Mouse (Mus musculus) ES-Bruce4 (cell line): ENCODE measurements around the gene Atp2b1. TPM values are rescaled to one million over a fixed set of nuclear protein-coding genes. Genes with fewer than 3 reads are reported as not detected.

Source experiments
- H3K27ac ChIP-seq: 2 replicates; pipeline ENCODE4 v1.5.1; 2012; ENCODE audit warnings: low read length, inconsistent platforms; ENCODE audit not compliant: insufficient read depth
- H3K27me3 ChIP-seq: 2 replicates; pipeline ENCODE4 v1.6.1; 2012; ENCODE audit warnings: mild to moderate bottlenecking, low read length, inconsistent platforms; ENCODE audit not compliant: control insufficient read depth, poor library complexity, insufficient read depth, severe bottlenecking
- H3K36me3 ChIP-seq: 2 replicates; pipeline ENCODE4 v1.6.1; 2012; ENCODE audit warnings: inconsistent platforms, mild to moderate bottlenecking, low read length, moderate library complexity; ENCODE audit not compliant: control insufficient read depth, poor library complexity, insufficient read depth, severe bottlenecking
- H3K4me1 ChIP-seq: one replicate; pipeline ENCODE4 v1.8.1; 2011; ENCODE audit warnings: low read length; ENCODE audit not compliant: control insufficient read depth, insufficient read depth
- H3K4me3 ChIP-seq: 2 replicates; pipeline ENCODE4 v1.5.1; 2011; ENCODE audit warnings: low read depth, mild to moderate bottlenecking, low read length
- H3K9ac ChIP-seq: 2 replicates; pipeline ENCODE4 v1.6.1; 2012; ENCODE audit warnings: low read depth, mild to moderate bottlenecking, inconsistent platforms; ENCODE audit not compliant: poor library complexity, severe bottlenecking
- H3K9me3 ChIP-seq: replicated peaks from 2 replicates; pipeline ENCODE4 v1.6.1; 2012; ENCODE audit warnings: mild to moderate bottlenecking, low read length, inconsistent platforms; ENCODE audit not compliant: control insufficient read depth, poor library complexity, insufficient read depth, severe bottlenecking
- CTCF ChIP-seq: IDR thresholded peaks from one replicate; pipeline ENCODE4 v1.8.1; 2011; ENCODE audit warnings: low read depth, low read length
- EP300 ChIP-seq: IDR thresholded peaks from 2 replicates; pipeline ENCODE4 v1.6.1; 2011; ENCODE audit warnings: low read depth, low read length; ENCODE audit not compliant: insufficient read depth
- POLR2A ChIP-seq: IDR thresholded peaks from one replicate; pipeline ENCODE4 v1.8.1; 2011; ENCODE audit warnings: low read length; ENCODE audit not compliant: insufficient read depth
- polyA plus RNA-seq: library from polyadenylated mRNA; stranded (reverse); fragments of >200 nt; gene quantifications from 2 replicates; pipeline ENCODE4 v1.2.4, GENCODE M21; 2011; ENCODE audit warnings: low read depth; ENCODE audit not compliant: missing spikeins, insufficient read depth, insufficient read length

Gene Atp2b1
- polyA plus RNA-seq, 1 experiment, result 68.1 TPM

DNA sequence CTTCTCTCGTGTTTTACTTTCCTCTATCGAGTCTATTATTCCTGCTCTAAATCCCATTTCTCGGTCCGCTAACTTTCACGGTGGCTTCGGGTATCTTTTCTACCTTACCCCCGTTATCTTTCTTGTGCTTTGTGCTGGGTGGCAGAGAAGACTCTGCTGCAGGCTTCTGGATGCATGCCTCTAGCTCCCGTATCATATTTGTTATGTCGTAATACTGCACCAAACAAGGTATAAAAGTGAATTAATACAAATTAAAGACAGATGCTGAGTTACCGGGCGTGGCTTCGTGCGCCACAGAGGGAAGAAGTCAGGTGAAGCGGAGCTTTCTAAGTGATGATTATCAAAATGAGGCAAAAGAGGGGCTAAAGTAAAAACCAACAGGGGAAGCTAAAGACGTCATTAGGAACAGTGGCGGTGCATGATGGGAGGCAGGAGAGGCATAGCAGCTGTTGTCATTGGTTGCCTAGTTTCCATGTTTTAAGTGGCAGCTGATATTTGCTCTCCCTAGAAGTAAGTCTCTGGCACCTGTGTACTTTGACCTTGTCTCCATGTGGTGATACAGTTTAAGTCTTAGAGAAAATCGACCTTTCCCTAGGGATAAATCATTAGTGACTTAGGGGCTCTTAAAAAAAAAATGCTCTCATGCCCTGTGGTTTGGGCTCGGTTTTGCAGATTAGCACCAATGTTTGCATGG lies 58.9 kb downstream of the Atp2b1 start:
- TF ChIP-seq POLR2A, result no peak
- TF ChIP-seq EP300, result no peak
- no peak for TF ChIP-seq CTCF
- no peaks in the 10 kb centered on the region for H3K9me3 ChIP-seq

DNA sequence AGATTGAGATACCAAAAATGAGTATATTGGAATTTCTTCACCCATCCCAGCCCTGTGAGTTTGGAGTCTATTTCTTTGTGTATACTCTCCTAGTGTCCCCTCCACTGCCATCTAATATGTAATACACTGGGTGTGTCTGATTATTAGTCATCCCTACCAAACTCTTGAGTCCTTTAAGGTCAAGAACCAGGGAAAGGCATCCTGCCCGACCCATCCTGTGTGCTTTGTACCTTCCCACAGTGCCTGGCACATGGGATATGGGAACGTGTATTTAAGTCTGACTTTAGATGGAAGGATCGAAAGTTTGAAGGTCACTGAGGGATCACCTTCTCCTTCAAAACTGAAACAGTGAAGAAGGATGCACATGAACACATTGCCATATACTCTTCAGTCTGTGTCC lies 60.4 kb downstream of the Atp2b1 start:
- H3K27me3 ChIP-seq, result no peaks in the 10 kb centered on the region
- H3K9ac ChIP-seq, result no peak overlapping the region
- no peaks in the 10 kb centered on the region for H3K36me3 ChIP-seq
- H3K4me1 ChIP-seq, result no peaks in the 10 kb centered on the region
- H3K4me3 ChIP-seq, result no peak overlapping the region
- H3K27ac ChIP-seq, result no peak overlapping the region
- H3K9me3 ChIP-seq, result no peaks in the 10 kb centered on the region
- TF ChIP-seq POLR2A (no peak), CTCF (no peak), EP300 (no peak)

More for the DNA sequence above, 58.9 kb downstream of the Atp2b1 start:
- H3K27ac ChIP-seq, result no peak overlapping the region
- H3K4me3 ChIP-seq, result no peak overlapping the region
- H3K27me3 ChIP-seq, result no peaks in the 10 kb centered on the region
- H3K9ac ChIP-seq, result no peak overlapping the region
- H3K36me3 ChIP-seq, result peaks cover 5% of the 10 kb centered on the region
- H3K4me1 ChIP-seq, result no peaks in the 10 kb centered on the region

DNA sequence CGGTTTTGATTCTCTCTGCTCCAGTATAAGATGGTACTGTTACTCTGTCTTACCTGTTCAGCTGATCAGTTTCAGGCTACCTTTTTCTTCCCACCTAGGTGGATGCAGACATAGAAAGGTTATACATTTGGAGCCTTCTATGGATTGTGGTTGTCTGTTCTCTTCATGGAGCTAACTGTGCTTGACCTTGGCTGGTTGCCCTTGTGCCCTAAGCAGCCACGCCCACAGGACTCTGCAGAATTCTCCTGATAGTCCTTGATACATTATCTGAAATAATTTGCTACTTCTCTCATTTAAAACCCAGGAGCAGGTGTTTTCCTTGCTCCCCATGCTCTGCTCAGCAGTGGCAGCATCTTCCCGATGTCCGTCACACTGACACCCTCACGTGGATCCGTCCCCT lies 61.4 kb downstream of the Atp2b1 start:
- TF ChIP-seq POLR2A (no peak), CTCF (no peak), EP300 (no peak)
- Histone ChIP-seq H3K9me3 (no peaks in the 10 kb centered on the region), H3K4me1 (no peaks in the 10 kb centered on the region), H3K27ac (no peak overlapping the region), H3K27me3 (no peaks in the 10 kb centered on the region), H3K9ac (no peak overlapping the region), H3K4me3 (no peak overlapping the region), H3K36me3 (peaks cover 2% of the 10 kb centered on the region; the same call in 1 of the 2 replicates)

DNA sequence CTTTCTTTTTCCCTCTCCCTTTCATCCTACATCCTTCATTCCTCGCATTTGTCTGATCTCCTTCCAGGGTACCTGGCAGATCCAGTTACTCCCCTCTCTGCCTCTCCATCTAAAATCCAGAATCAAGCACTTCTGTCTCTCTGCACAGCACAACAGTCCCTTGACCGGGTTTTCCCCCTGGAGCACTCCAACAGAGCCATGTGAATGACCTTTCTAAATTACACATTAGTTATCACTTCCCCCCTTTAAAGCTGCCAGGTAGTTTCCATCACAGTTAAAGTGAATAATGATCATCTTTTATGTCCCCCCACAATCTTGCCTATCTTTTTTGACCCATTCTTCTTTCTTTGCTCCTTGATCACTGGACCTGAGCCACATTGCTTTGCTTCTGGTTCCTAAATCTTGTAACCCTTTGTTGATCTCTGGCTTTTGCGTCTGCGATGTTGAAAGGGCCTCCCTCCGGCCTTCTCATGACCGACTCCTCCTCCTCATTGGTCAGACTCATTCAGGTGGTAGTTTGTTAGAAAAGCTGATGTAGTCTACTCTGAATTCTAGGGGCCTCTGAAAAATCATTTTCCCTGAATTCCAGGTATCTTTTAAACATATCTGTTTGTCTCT lies 62.8 kb downstream of the Atp2b1 start:
- Histone ChIP-seq H3K9me3 (no peaks in the 10 kb centered on the region), H3K27ac (no peak overlapping the region), H3K4me1 (no peaks in the 10 kb centered on the region), H3K36me3 (peaks cover 2% of the 10 kb centered on the region; the same call in 1 of the 2 replicates), H3K27me3 (no peaks in the 10 kb centered on the region), H3K4me3 (no peak overlapping the region), H3K9ac (no peak overlapping the region)
- no peak for TF ChIP-seq POLR2A
- TF ChIP-seq CTCF, result no peak
- TF ChIP-seq EP300, result no peak

DNA sequence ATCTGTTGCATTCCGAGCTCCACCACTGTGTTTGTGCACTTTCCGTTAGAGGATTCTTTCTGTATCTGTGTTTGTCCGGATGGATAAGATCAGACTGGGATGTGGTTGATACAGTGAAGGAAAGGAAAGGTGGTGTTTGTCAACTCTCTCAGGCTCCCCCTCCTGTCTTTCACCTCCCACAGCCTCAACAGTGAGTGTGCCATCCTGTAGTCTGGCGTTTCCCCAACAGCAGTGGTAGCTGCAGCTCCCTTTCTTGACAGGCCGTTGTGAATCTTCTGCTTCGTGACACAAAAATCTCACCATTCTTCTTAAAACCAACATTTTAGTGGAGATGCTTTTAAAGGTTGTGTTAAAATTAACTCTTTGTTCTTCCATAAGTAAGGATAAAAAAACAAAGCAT lies 64.6 kb downstream of the Atp2b1 start:
- peaks cover 2% of the 10 kb centered on the region; the same call in 1 of the 2 replicates for H3K36me3 ChIP-seq
- H3K9ac ChIP-seq, result no peak overlapping the region
- H3K9me3 ChIP-seq, result no peaks in the 10 kb centered on the region
- no peak overlapping the region for H3K4me3 ChIP-seq
- H3K27ac ChIP-seq, result no peak overlapping the region
- no peaks in the 10 kb centered on the region for H3K27me3 ChIP-seq
- TF ChIP-seq POLR2A (no peak), CTCF (no peak), EP300 (no peak)
- H3K4me1 ChIP-seq, result no peaks in the 10 kb centered on the region

DNA sequence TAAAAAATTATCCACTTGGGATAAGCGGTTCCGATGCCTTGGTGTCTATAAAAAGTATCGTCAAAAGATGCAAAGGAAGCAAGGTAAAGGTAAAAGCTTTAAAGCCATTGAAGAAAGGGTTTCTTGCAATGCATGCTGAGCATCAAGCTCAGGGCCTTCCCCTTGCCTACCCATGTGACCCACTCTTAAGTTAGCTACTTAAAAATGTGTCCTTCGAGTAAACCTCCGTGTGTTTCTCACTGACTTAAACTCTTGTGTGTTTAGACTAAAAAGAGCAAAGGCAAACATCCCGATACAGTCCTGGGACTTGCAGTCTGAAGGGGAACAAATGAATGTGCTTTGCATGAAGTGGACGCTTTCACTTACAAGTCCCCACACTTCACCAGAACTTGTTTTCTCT lies 65.1 kb downstream of the Atp2b1 start:
- Histone ChIP-seq H3K4me3 (no peak overlapping the region), H3K4me1 (no peaks in the 10 kb centered on the region), H3K9me3 (no peaks in the 10 kb centered on the region), H3K27ac (no peak overlapping the region), H3K27me3 (no peaks in the 10 kb centered on the region), H3K36me3 (peaks cover 2% of the 10 kb centered on the region; the same call in 1 of the 2 replicates), H3K9ac (no peak overlapping the region)
- TF ChIP-seq POLR2A, result no peak
- no peak for TF ChIP-seq EP300
- no peak for TF ChIP-seq CTCF
